Mouse (Mus musculus) monocyte, adult 2 months (primary cell): ENCODE data around the gene Aplf.

Source experiments
- DNase-seq, 2 experiments: peaks; one replicate each; pipeline ENCODE4 v3.0.0; 2022; ENCODE audit warnings: low spot score in 2 of 2, low read depth in 1 of 2

Aplf gene

GRCm38 (mm10) chr6:87671771-87672517 lies at the start of gene Aplf:
Gene Aplf (minus strand): TSS chr6:87672193.
- peak; percentile 74 to 76 for DNase-seq

GRCm38 (mm10) chr6:87714091-87714490 lies 42.1 kb upstream of the Aplf start:
- DNase-seq = no peak

GRCm38 (mm10) chr6:87712311-87712710 lies 40.3 kb upstream of the Aplf start:
- DNase-seq = no peak

GRCm38 (mm10) chr6:87706246-87706645 lies 34.3 kb upstream of the Aplf start:
- no peak for DNase-seq

- no peak for DNase-seq
Measured at GRCm38 (mm10) chr6:87696544-87696943, 24.6 kb upstream of the Aplf start.

- DNase-seq = no peak
Measured at GRCm38 (mm10) chr6:87695947-87696346, 24.0 kb upstream of the Aplf start.

- no peak for DNase-seq
Measured at GRCm38 (mm10) chr6:87680418-87680817, 8.4 kb upstream of the Aplf start.

GRCm38 (mm10) chr6:87672661-87673060 lies 668 bp upstream of the Aplf start:
- DNase-seq = no peak

GRCm38 (mm10) chr6:87671353-87671752 lies 640 bp downstream of the Aplf start:
- DNase-seq = no peak

GRCm38 (mm10) chr6:87669894-87670588 lies 2.0 kb downstream of the Aplf start:
- peak in 1 of 2 experiments; percentile 9 for DNase-seq

- no peak for DNase-seq
Measured at GRCm38 (mm10) chr6:87668733-87669132, 3.3 kb downstream of the Aplf start.

GRCm38 (mm10) chr6:87667804-87668203 lies 4.2 kb downstream of the Aplf start:
- no peak for DNase-seq

- no peak for DNase-seq
Measured at GRCm38 (mm10) chr6:87663445-87663844, 8.5 kb downstream of the Aplf start.

- no peak for DNase-seq
Measured at GRCm38 (mm10) chr6:87662197-87662596, 9.8 kb downstream of the Aplf start.

GRCm38 (mm10) chr6:87661707-87662106 lies 10.3 kb downstream of the Aplf start:
- DNase-seq = no peak

- DNase-seq = no peak
Measured at GRCm38 (mm10) chr6:87658816-87659215, 13.2 kb downstream of the Aplf start.

- no peak for DNase-seq
Measured at GRCm38 (mm10) chr6:87653904-87654638, 17.9 kb downstream of the Aplf start.

GRCm38 (mm10) chr6:87653478-87653877 lies 18.5 kb downstream of the Aplf start:
- no peak for DNase-seq

- no peak for DNase-seq
Measured at GRCm38 (mm10) chr6:87652670-87653069, 19.3 kb downstream of the Aplf start.

- no peak for DNase-seq
Measured at GRCm38 (mm10) chr6:87651787-87652186, 20.2 kb downstream of the Aplf start.

GRCm38 (mm10) chr6:87638134-87638660 lies 33.8 kb downstream of the Aplf start:
- DNase-seq = no peak

- no peak for DNase-seq
Measured at GRCm38 (mm10) chr6:87632176-87632575, 39.8 kb downstream of the Aplf start.
